Mouse (Mus musculus): ENCODE data around the gene Stk31. TPM values are rescaled to one million over a fixed set of nuclear protein-coding genes. Genes with fewer than 3 reads are reported as not detected.

The Stk31 gene
- polyA plus RNA-seq, 1 experiment from 2014 or later, result not detected

GRCm38 (mm10) chr6:49415971-49416370, 20.6 kb downstream of the Stk31 start:
- ATAC-seq (ENCODE audit: insufficient number of reproducible peaks, insufficient read depth, low FRiP score, low read depth), result no peak
- no peaks in the 10 kb centered on the region for H3K36me3 ChIP-seq (ENCODE audit: control insufficient read depth, insufficient read depth, low read length)
- no peak overlapping the region for H3K9ac ChIP-seq (ENCODE audit: low read length)
- H3K4me3 ChIP-seq (ENCODE audit: control insufficient read depth in 1 of 2, insufficient read depth in 1 of 2, low read depth in 1 of 2, low read length in 2 of 2), result no peak overlapping the region
- H3K27me3 ChIP-seq (ENCODE audit: control insufficient read depth, insufficient read depth, low read length), result no peaks in the 10 kb centered on the region
- no peaks in the 10 kb centered on the region for H3K9me3 ChIP-seq (ENCODE audit: control insufficient read depth, low read length)
- H3K4me1 ChIP-seq (ENCODE audit: control insufficient read depth in 2 of 2, insufficient read depth in 2 of 2, low read length in 2 of 2), result no peaks in the 10 kb centered on the region
- 66% methylated on average over 1 of the region's 1 CpGs for WGBS
- no peak overlapping the region for H3K27ac ChIP-seq (replicated peaks in 1 of 2; ENCODE audit: control insufficient read depth in 1 of 2, insufficient read depth in 1 of 2, low read depth in 2 of 2, low read length in 2 of 2)
- no peak overlapping the region for H3K4me2 ChIP-seq (ENCODE audit: low read length)

DNA sequence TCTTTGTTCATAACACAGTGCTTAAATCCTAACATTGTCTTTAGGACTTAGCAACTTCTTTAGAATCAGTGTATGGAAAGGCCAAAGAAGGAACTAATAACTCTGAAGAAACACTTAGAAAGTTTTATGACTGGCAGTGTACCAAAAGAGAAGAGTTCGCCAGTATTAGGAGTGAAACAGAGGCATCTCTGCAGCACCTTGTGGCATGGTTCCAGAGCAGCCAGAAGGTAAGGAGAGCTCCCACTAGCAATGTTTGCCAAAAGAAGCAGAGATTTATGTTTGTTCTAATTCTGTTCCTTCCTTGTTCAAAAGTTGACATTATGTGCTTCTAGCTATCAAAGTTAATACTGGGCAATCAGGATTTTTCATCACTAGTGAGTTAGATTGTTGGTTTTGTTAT, 41.9 kb downstream of the Stk31 start:
- Histone ChIP-seq H3K4me1 (ENCODE audit: control insufficient read depth in 2 of 2, insufficient read depth in 2 of 2, low read length in 2 of 2) (no peaks in the 10 kb centered on the region), H3K4me3 (ENCODE audit: control insufficient read depth in 1 of 2, insufficient read depth in 1 of 2, low read depth in 1 of 2, low read length in 2 of 2) (no peak overlapping the region), H3K27me3 (ENCODE audit: control insufficient read depth, insufficient read depth, low read length) (no peaks in the 10 kb centered on the region), H3K9me3 (ENCODE audit: control insufficient read depth, low read length) (no peaks in the 10 kb centered on the region), H3K9ac (ENCODE audit: low read length) (no peak overlapping the region), H3K36me3 (ENCODE audit: control insufficient read depth, insufficient read depth, low read length) (no peaks in the 10 kb centered on the region), H3K27ac (replicated peaks in 1 of 2; ENCODE audit: control insufficient read depth in 1 of 2, insufficient read depth in 1 of 2, low read depth in 2 of 2, low read length in 2 of 2) (no peak overlapping the region), H3K4me2 (ENCODE audit: low read length) (no peak overlapping the region)
- ATAC-seq (ENCODE audit: insufficient number of reproducible peaks, insufficient read depth, low FRiP score, low read depth), result no peak
- WGBS, result 69% methylated on average over 1 of the region's 1 CpGs

- ATAC-seq (ENCODE audit: insufficient number of reproducible peaks, insufficient read depth, low FRiP score, low read depth), result no peak
Measured at GRCm38 (mm10) chr6:49458112-49458511, 62.7 kb downstream of the Stk31 start.

GRCm38 (mm10) chr6:49483205-49483604, 87.8 kb downstream of the Stk31 start:
- Histone ChIP-seq H3K4me3 (ENCODE audit: control insufficient read depth in 1 of 2, insufficient read depth in 1 of 2, low read depth in 1 of 2, low read length in 2 of 2) (no peak overlapping the region), H3K4me2 (ENCODE audit: low read length) (no peak overlapping the region), H3K9me3 (ENCODE audit: control insufficient read depth, low read length) (peaks cover 10% of the 10 kb centered on the region; the same call in 1 of the 2 replicates), H3K36me3 (ENCODE audit: control insufficient read depth, insufficient read depth, low read length) (no peaks in the 10 kb centered on the region), H3K9ac (ENCODE audit: low read length) (no peak overlapping the region), H3K27me3 (ENCODE audit: control insufficient read depth, insufficient read depth, low read length) (no peaks in the 10 kb centered on the region), H3K27ac (replicated peaks in 1 of 2; ENCODE audit: control insufficient read depth in 1 of 2, insufficient read depth in 1 of 2, low read depth in 2 of 2, low read length in 2 of 2) (no peak overlapping the region), H3K4me1 (ENCODE audit: control insufficient read depth in 2 of 2, insufficient read depth in 2 of 2, low read length in 2 of 2) (no peaks in the 10 kb centered on the region)
- WGBS, result 88% methylated on average over 2 of the region's 2 CpGs
- no peak for ATAC-seq (ENCODE audit: insufficient number of reproducible peaks, insufficient read depth, low FRiP score, low read depth)

More at GRCm38 (mm10) chr6:49458112-49458511, 62.7 kb downstream of the Stk31 start:
- Histone ChIP-seq H3K9me3 (ENCODE audit: control insufficient read depth, low read length) (no peaks in the 10 kb centered on the region), H3K9ac (ENCODE audit: low read length) (no peak overlapping the region), H3K4me3 (ENCODE audit: control insufficient read depth in 1 of 2, insufficient read depth in 1 of 2, low read depth in 1 of 2, low read length in 2 of 2) (no peak overlapping the region), H3K4me2 (ENCODE audit: low read length) (no peak overlapping the region), H3K27ac (replicated peaks in 1 of 2; ENCODE audit: control insufficient read depth in 1 of 2, insufficient read depth in 1 of 2, low read depth in 2 of 2, low read length in 2 of 2) (no peak overlapping the region), H3K27me3 (ENCODE audit: control insufficient read depth, insufficient read depth, low read length) (no peaks in the 10 kb centered on the region), H3K36me3 (ENCODE audit: control insufficient read depth, insufficient read depth, low read length) (no peaks in the 10 kb centered on the region), H3K4me1 (ENCODE audit: control insufficient read depth in 2 of 2, insufficient read depth in 2 of 2, low read length in 2 of 2) (no peaks in the 10 kb centered on the region)
- WGBS, result 46% methylated on average over 5 of the region's 5 CpGs

GRCm38 (mm10) chr6:49491526-49491925, 96.1 kb downstream of the Stk31 start:
- Histone ChIP-seq H3K4me1 (ENCODE audit: control insufficient read depth in 2 of 2, insufficient read depth in 2 of 2, low read length in 2 of 2) (no peaks in the 10 kb centered on the region), H3K27me3 (ENCODE audit: control insufficient read depth, insufficient read depth, low read length) (no peaks in the 10 kb centered on the region), H3K4me2 (ENCODE audit: low read length) (no peak overlapping the region), H3K4me3 (ENCODE audit: control insufficient read depth in 1 of 2, insufficient read depth in 1 of 2, low read depth in 1 of 2, low read length in 2 of 2) (no peak overlapping the region), H3K9ac (ENCODE audit: low read length) (no peak overlapping the region), H3K27ac (replicated peaks in 1 of 2; ENCODE audit: control insufficient read depth in 1 of 2, insufficient read depth in 1 of 2, low read depth in 2 of 2, low read length in 2 of 2) (no peak overlapping the region), H3K9me3 (ENCODE audit: control insufficient read depth, low read length) (no peaks in the 10 kb centered on the region), H3K36me3 (ENCODE audit: control insufficient read depth, insufficient read depth, low read length) (no peaks in the 10 kb centered on the region)
- no peak for ATAC-seq (ENCODE audit: insufficient number of reproducible peaks, insufficient read depth, low FRiP score, low read depth)
- 86% methylated on average over 10 of the region's 10 CpGs for WGBS

- Histone ChIP-seq H3K27me3 (ENCODE audit: control insufficient read depth, insufficient read depth, low read length) (no peaks in the 10 kb centered on the region), H3K4me1 (ENCODE audit: control insufficient read depth in 2 of 2, insufficient read depth in 2 of 2, low read length in 2 of 2) (no peaks in the 10 kb centered on the region), H3K27ac (replicated peaks in 1 of 2; ENCODE audit: control insufficient read depth in 1 of 2, insufficient read depth in 1 of 2, low read depth in 2 of 2, low read length in 2 of 2) (no peak overlapping the region), H3K4me3 (ENCODE audit: control insufficient read depth in 1 of 2, insufficient read depth in 1 of 2, low read depth in 1 of 2, low read length in 2 of 2) (no peak overlapping the region), H3K36me3 (ENCODE audit: control insufficient read depth, insufficient read depth, low read length) (no peaks in the 10 kb centered on the region), H3K9ac (ENCODE audit: low read length) (no peak overlapping the region), H3K9me3 (ENCODE audit: control insufficient read depth, low read length) (no peaks in the 10 kb centered on the region), H3K4me2 (ENCODE audit: low read length) (no peak overlapping the region)
- no peak for ATAC-seq (ENCODE audit: insufficient number of reproducible peaks, insufficient read depth, low FRiP score, low read depth)
- 4% methylated on average over 6 of the region's 6 CpGs for WGBS
Measured at GRCm38 (mm10) chr6:49519053-49519452, 123.6 kb downstream of the Stk31 start.

Other genes starting within 250 kb of the Stk31 start
- gene Igf2bp3, start 180.6 kb upstream of the Stk31 start, polyA plus RNA-seq (2014; fragmentation: Nextera tagmentation; extraction: Ambion mirVana), result 44.2 and 44.7 TPM in 2 replicates
- 30.6 and 36.1 TPM in 2 replicates for gene Tra2a, start 131.6 kb upstream of the Stk31 start, polyA plus RNA-seq (2014; fragmentation: Nextera tagmentation; extraction: Ambion mirVana)
- gene Ccdc126, start 76.3 kb upstream of the Stk31 start, polyA plus RNA-seq (2014; fragmentation: Nextera tagmentation; extraction: Ambion mirVana), result 8.6 and 9.6 TPM in 2 replicates
- gene Fam221a, start 27.9 kb upstream of the Stk31 start, polyA plus RNA-seq (2014; fragmentation: Nextera tagmentation; extraction: Ambion mirVana), result 4.0 and 4.3 TPM in 2 replicates